Mouse (Mus musculus) forebrain, embryonic 11.5 days (tissue): ENCODE measurements at regions not wholly inside any gene's neighbourhood (a gene's known extent, or its start where the extent isn't known, plus 50 kb on each side); places are given as distances from the start of the nearest gene placed in this dataset.
A peak's percentile ranks its signal among the peaks of the same experiment; 100 is the strongest.

Experiments
- ATAC-seq: fragments of 200-750 bp; cut with Nextera tagmentation; replicated peaks from 2 replicates; pipeline ENCODE4 v1.8.0; 2017; ENCODE audit warnings: moderate TSS enrichment; ENCODE audit not compliant: low FRiP score
- DNase-seq: peaks from one replicate; pipeline ENCODE4 v3.0.0-alpha.2; 2017; ENCODE audit warnings: low spot score
- H3K27ac ChIP-seq: fragments of 300-500 bp; sonication (generic); 2 replicates; pipeline ENCODE4 v1.5.1; 2014; ENCODE audit warnings: low read depth, low read length
- H3K27me3 ChIP-seq: fragments of 300-500 bp; sonication (generic); 2 replicates; pipeline ENCODE4 v1.6.1; 2014; ENCODE audit warnings: mild to moderate bottlenecking, low read length, mixed read lengths; ENCODE audit not compliant: control insufficient read depth, insufficient read depth
- H3K36me3 ChIP-seq: fragments of 300-500 bp; sonication (generic); 2 replicates; pipeline ENCODE4 v1.6.1; 2014; ENCODE audit warnings: mild to moderate bottlenecking, low read length, moderate library complexity, mixed read lengths; ENCODE audit not compliant: control insufficient read depth, insufficient read depth
- H3K4me1 ChIP-seq: fragments of 300-500 bp; sonication (generic); replicated peaks from 2 replicates; pipeline ENCODE4 v1.6.1; 2014; ENCODE audit warnings: low read length, mixed read lengths; ENCODE audit not compliant: control insufficient read depth, insufficient read depth
- H3K4me2 ChIP-seq: fragments of 300-500 bp; sonication (generic); 2 replicates; pipeline ENCODE4 v1.6.1; 2014; ENCODE audit warnings: low read depth, mild to moderate bottlenecking, low read length, moderate library complexity, mixed read lengths; ENCODE audit not compliant: severe bottlenecking
- H3K4me3 ChIP-seq: fragments of 300-500 bp; sonication (generic); 2 replicates; pipeline ENCODE4 v1.5.1; 2014; ENCODE audit warnings: low read depth, low read length
- H3K9ac ChIP-seq: fragments of 300-500 bp; sonication (generic); 2 replicates; pipeline ENCODE4 v1.6.1; 2014; ENCODE audit warnings: low read length
- H3K9me3 ChIP-seq: fragments of 300-500 bp; sonication (generic); 2 replicates; pipeline ENCODE4 v1.6.1; 2016; ENCODE audit warnings: low read length, mixed read lengths; ENCODE audit not compliant: control insufficient read depth
- WGBS: fragments of 180-500 bp; shearing (Covaris S2); extraction: QIAGEN DNeasy Blood & Tissue Kit; methylation state at CpG from one replicate; pipeline ENCODE4 v1.1.7; 2014; 5-methylcytosine and 5-hydroxymethylcytosine counted together

DNA sequence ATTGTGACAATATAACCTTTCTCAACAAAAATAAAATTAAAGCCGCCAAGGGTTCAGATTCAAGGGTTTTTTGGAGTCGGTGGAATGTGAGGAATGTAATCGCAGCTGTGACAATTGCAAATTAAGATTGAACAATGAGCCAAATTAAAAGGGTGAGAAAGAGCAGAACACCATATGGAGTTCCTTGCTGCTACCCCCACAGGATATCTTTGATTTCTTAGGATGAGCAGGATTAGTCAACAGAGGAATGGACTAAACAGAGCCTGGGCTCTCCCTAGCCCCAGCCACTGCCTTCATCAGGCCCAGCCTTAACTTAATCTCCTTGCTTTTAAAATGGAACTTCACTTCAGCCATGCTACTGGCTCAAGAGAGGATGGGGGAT lies 121.3 kb downstream of the Mat2b start:
- H3K27ac ChIP-seq, result 0 out of 2 replicates have a peak overlapping the region, but pooled peaks have one; percentile 19
- H3K9me3 ChIP-seq, result no peaks in the 10 kb centered on the region
- ATAC-seq (peak; percentile 53), DNase-seq (no peak)
- no peaks in the 10 kb centered on the region for H3K36me3 ChIP-seq
- no peak overlapping the region for H3K4me3 ChIP-seq
- no peaks in the 10 kb centered on the region for H3K27me3 ChIP-seq
- 8% methylated on average over 3 of the region's 3 CpGs for WGBS
- no peaks in the 10 kb centered on the region for H3K4me1 ChIP-seq
- no peak overlapping the region for H3K4me2 ChIP-seq
- no peak overlapping the region for H3K9ac ChIP-seq

DNA sequence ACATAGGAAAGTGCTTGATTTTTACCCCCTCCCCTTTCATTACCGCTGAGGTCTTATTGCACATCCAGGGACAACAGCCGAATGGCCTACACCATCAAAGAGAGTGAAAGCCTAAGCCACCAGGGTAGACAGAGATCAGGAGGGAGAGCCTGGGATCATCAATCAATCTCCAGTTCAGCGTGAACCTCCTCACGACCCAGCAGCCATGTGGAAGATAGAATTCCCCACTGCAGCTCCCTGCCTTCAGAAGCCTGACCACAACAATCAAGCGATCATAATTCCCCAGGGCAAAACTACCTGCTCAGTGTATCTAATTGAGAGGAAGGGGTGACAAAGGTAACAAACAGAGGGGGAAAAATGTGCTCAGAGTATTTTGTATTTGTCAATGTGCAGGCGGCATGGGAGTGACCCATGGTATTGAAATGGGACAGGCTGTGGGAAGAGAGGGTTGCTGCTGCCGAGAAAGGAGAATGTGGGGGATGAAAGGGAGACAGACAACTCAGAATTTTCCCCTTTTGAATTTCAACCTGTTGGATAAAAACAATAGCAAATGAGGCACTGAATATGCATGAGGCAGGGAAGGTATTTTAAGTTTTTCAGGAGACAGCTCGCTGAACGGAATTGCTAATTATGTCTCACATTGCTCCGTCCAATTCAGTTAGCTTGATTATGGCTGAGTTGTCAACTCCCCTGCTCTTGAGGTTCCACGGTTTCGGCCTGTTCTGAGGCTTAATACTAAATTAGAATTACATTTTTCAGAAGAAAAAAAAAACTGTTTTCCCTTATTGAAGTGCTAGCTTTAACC lies 121.8 kb downstream of the Mat2b start:
- Histone ChIP-seq H3K9me3 (no peaks in the 10 kb centered on the region), H3K27ac (peak overlapping the region; percentile 42; the same call in 1 of the 2 replicates), H3K36me3 (no peaks in the 10 kb centered on the region), H3K4me2 (no peak overlapping the region; the same call in 1 of the 2 replicates), H3K4me3 (no peak overlapping the region), H3K4me1 (no peaks in the 10 kb centered on the region), H3K27me3 (no peaks in the 10 kb centered on the region), H3K9ac (no peak overlapping the region; the same call in 1 of the 2 replicates)
- ATAC-seq (peak; percentile 85), DNase-seq (peak; percentile 50)
- WGBS, result 11% methylated on average over 12 of the region's 12 CpGs

DNA sequence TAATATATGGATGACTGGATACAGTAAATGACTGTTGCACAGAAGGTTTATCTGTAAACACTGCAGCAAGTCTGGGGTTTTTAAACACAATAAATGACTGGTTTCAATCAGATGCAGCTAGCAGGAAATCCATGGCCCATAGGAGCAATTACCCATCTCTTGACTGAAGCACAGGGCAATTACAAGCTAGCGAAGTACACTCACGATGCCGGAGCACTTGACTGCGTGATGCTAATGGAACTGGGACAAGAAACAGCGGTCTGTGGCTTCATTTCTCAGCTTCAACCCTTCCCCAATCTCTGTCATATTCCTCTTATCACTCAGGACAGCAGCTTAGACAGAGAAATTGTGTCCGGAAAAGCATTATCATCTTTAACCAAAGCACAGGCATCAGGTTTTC lies 132.1 kb downstream of the Mat2b start:
- no peak overlapping the region for H3K4me3 ChIP-seq
- H3K9me3 ChIP-seq, result no peaks in the 10 kb centered on the region
- DNase-seq (no peak), ATAC-seq (no peak)
- no peak overlapping the region for H3K9ac ChIP-seq
- H3K27me3 ChIP-seq, result no peaks in the 10 kb centered on the region
- no peak overlapping the region for H3K4me2 ChIP-seq
- 88% methylated on average over 6 of the region's 6 CpGs for WGBS
- no peaks in the 10 kb centered on the region for H3K36me3 ChIP-seq
- no peak overlapping the region for H3K27ac ChIP-seq
- H3K4me1 ChIP-seq, result no peaks in the 10 kb centered on the region

DNA sequence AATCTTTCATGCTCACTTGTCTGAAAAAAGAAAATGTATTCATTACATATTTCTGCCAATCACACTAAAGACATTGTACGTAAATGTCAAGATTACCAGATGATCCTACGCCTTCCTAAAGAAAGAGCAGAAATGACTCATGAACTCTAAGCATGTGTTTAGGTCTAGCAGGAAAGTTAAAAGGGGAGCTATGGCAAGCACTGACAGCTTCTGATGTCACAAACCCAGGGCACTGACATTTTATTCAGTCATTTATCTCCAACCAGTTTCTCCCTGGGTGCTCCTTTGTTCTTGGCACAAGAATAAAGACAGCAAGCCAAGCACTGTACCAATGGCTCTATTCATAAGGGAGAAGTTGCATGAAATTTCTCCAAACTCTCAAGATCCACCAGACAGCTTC lies 133.0 kb downstream of the Mat2b start:
- H3K4me1 ChIP-seq, result no peaks in the 10 kb centered on the region
- DNase-seq (no peak), ATAC-seq (no peak)
- no peak overlapping the region for H3K9ac ChIP-seq
- 91% methylated on average over 2 of the region's 2 CpGs for WGBS
- no peaks in the 10 kb centered on the region for H3K27me3 ChIP-seq
- H3K9me3 ChIP-seq, result no peaks in the 10 kb centered on the region
- H3K27ac ChIP-seq, result no peak overlapping the region
- no peaks in the 10 kb centered on the region for H3K36me3 ChIP-seq
- H3K4me2 ChIP-seq, result no peak overlapping the region
- no peak overlapping the region for H3K4me3 ChIP-seq

DNA sequence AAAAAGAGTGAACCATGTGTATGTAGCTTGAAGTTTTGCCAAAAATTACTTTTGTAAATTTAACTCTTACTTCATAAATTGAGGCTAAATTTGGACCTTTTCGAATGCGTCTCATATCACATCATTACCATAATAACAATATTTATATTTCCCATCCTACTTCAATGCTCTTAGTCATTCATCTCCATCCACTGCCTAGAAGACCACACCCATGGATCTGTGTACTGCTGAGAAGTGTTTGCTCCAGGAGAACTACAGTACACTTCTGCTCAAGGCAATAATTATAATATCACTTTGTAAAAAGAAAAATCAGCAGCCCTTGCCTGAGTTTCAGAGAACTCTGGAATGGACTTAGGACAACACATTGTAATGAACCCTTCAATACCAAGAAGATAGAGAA lies 133.6 kb downstream of the Mat2b start:
- no peaks in the 10 kb centered on the region for H3K9me3 ChIP-seq
- H3K36me3 ChIP-seq, result no peaks in the 10 kb centered on the region
- no peak overlapping the region for H3K4me2 ChIP-seq
- H3K4me3 ChIP-seq, result no peak overlapping the region
- no peak overlapping the region for H3K27ac ChIP-seq
- no peaks in the 10 kb centered on the region for H3K4me1 ChIP-seq
- DNase-seq (no peak), ATAC-seq (no peak)
- no peak overlapping the region for H3K9ac ChIP-seq
- H3K27me3 ChIP-seq, result no peaks in the 10 kb centered on the region
- WGBS, result 98% methylated on average over 2 of the region's 2 CpGs

DNA sequence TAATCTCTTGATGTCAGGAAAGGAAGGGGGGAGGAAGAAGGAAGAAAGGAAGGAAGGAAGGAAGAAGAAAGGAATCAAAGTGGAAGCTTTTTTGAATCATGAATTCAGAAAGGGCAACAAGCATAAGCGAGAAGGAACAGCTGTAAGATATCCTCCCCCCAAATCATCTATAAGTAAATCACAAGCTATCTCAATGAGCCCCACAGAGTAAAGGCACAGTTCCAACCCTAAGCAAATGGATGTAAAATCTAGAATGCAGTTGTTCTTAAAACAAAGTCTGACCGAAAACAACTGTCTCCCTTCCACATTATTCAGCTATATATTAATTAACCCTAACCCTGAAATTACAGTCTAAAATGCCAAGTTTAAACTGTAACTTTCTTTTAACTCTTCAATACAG lies 136.5 kb downstream of the Mat2b start:
- no peak for ATAC-seq
- 91% methylated on average over 2 of the region's 2 CpGs for WGBS
- Histone ChIP-seq H3K36me3 (no peaks in the 10 kb centered on the region), H3K9ac (no peak overlapping the region), H3K27ac (no peak overlapping the region), H3K4me1 (no peaks in the 10 kb centered on the region), H3K4me2 (no peak overlapping the region), H3K4me3 (no peak overlapping the region), H3K27me3 (no peaks in the 10 kb centered on the region), H3K9me3 (no peaks in the 10 kb centered on the region)
- no peak for DNase-seq

DNA sequence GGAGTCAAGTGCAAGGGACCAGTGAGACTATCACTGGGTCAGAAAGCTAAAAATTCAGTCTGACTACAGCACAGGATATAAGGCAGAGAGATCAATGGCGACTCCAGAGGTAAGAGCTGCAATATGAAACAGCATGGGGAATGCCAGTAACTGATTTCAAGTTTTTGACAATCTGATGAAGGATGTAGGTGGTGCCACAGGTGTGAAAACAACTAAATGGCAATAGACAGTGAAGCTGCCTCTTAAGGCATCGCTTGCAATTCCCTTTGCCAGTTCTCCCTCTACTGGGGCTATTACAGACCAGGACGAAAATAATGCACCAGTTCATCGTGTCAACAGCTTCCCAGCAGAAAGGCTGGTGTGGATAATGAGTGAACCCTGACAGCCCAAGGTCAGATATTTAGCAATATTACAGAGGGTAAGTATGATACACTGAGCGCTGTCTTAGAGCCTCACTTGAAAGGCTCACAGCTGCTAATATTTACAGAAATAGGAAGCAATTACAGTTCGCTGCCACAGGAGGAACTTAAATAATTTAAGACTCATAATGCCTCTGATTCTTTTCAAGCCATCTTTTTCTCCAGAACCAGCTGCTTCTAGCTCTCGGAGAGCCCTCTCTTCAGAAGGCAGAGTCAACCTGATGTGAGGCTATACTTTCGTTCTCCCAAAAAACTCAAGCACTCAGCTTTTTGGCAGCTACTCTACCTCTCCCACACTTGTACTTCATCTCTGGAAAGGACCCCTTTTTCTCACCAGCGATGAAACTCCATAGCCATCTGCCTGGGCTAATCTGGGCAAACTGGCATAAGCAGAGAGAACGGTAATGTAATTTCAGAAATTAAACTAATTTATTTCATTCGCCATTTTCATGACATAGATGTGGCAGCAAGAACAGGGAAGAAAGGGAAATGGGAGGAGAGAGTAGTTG lies 139.9 kb downstream of the Mat2b start:
- no peaks in the 10 kb centered on the region for H3K27me3 ChIP-seq
- H3K4me1 ChIP-seq, result no peaks in the 10 kb centered on the region
- no peak overlapping the region for H3K27ac ChIP-seq
- H3K9ac ChIP-seq, result no peak overlapping the region
- WGBS, result 87% methylated on average over 11 of the region's 11 CpGs
- H3K4me3 ChIP-seq, result no peak overlapping the region
- no peaks in the 10 kb centered on the region for H3K36me3 ChIP-seq
- no peak for ATAC-seq
- no peak overlapping the region for H3K4me2 ChIP-seq
- DNase-seq, result no peak
- no peaks in the 10 kb centered on the region for H3K9me3 ChIP-seq

DNA sequence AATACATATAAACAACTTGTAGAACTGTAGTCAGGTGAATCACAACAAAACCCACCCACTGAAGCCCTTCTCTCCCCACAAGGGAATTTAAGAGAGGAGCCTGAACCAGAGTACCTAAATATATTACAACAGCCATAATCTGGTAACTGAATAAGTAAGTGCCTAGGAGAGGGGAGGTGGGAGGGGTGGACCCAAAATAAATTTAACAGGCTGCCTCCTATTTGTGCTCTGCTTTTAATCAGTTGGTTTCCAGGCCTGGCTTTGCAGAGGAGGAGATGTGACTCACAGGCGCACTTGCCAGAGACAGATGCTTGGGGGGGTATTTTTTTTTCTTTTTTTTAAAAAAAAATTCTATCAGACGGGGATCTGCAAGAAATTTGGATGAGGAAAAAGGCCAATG lies 142.9 kb downstream of the Mat2b start:
- 85% methylated on average over 2 of the region's 2 CpGs for WGBS
- Histone ChIP-seq H3K27me3 (no peaks in the 10 kb centered on the region), H3K27ac (no peak overlapping the region), H3K4me1 (no peaks in the 10 kb centered on the region), H3K9ac (no peak overlapping the region), H3K36me3 (no peaks in the 10 kb centered on the region), H3K4me2 (no peak overlapping the region), H3K4me3 (no peak overlapping the region), H3K9me3 (no peaks in the 10 kb centered on the region)
- ATAC-seq (no peak), DNase-seq (no peak)
